Mouse (Mus musculus) kidney, adult 10 weeks (tissue): ENCODE data around the gene Tet3. TPM values are rescaled to one million over a fixed set of nuclear protein-coding genes. Genes with fewer than 3 reads are reported as not detected.

Experiments used
- polyA plus RNA-seq: library from polyadenylated mRNA; stranded (reverse); fragments of 350-450 nt; fragmentation: Illumina TruSeq; extraction: RNeasy Lipid Tissue Mini Kit (QIAGEN cat#74804); gene quantifications from one replicate; pipeline ENCODE4 v1.2.3, GENCODE M21; 2014; ENCODE audit warnings: low read depth, low replicate concordance

Tet3 gene
- polyA plus RNA-seq = 5.5 TPM

GRCm38 (mm10) chr6:83459034-83459644 lies at the start of gene Tet3:
TSS of gene Tet3 (minus strand) at chr6:83459084.

GRCm38 (mm10) chr6:83506258-83507167 lies 47.6 kb upstream of the Tet3 start, which contains the start of gene Dguok:
TSS of gene Dguok (minus strand) at chr6:83506969.

DNA sequence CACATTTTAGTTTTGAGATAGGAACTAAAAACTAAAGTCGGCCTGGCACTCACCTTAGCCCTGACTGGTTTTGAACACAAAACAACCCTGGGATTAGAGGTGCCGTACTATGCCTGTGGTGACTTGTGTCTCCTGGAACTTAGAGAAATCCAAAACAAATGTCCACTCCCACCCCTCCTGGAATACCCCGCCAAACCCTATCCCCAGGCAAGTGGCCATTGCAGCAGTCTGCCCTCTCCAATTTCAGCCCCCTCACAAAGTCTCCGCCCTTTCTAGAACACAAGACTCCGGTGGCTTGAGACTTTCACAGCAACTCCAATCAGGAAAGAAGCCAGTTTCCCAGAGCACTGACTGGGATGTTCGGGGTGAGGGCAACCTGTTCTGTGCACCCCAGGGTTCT lies 110.0 kb downstream of the Tet3 start, which contains the start of gene Bola3:
Gene Bola3 (plus strand): TSS at position 275 of the 400 bp plus-strand sequence.

DNA sequence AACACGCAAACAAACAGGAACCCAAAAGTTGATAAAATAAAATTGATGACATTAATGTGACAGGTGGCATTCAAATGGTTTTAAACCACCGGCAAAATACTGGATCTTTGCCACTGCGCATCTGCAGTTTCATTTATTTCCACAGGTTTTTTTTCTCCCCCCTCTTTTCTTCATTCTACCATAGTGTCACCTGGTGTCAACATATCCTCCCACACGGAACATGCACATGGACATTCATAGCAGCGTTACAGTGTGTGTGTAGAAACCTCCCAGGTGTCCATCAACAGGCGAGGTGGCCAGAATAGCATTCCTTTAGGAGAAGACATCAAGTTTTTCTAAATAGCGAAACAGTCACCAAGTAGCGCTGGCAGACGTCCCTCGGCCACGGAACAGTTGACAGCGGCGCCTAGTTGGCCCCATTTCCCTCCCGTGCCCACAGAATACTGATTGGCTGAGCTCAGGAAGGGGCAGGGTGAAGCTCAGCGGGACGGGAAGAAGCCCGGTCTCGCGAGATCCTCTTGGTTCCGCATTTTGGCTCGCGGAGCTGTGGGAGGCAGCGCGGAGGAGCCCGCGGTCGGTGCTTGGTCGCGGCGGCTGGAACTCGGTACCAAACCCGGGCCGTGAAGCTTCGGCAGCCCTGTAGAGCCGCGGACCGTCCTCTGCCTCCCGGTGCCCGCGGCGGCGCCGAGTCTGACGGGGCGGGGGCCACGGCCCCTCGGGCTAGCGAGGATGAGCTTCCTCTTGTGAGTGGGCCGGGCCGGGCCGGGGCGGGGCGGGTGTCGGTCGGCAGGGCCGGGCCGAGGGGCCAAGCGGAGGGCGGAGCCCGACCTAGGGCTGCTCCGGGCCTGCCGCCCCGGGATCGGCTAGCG lies 133.1 kb downstream of the Tet3 start, which contains the start of the genes Mthfd2 and Mob1a:
Gene Mthfd2 (minus strand): TSS at position 384 of the 869 bp plus-strand sequence.
Gene Mob1a (plus strand): TSS at position 492 of the 869 bp plus-strand sequence.

Other genes starting within 250 kb of the Tet3 start
- 0.65 TPM for gene Slc4a5, start 239.3 kb downstream of the Tet3 start, polyA plus RNA-seq
- gene Mthfd2, start 133.2 kb downstream of the Tet3 start, polyA plus RNA-seq = 3.4 TPM
- gene Mob1a, start 133.1 kb downstream of the Tet3 start, polyA plus RNA-seq = 94.8 TPM
- 118 TPM for gene Bola3, start 109.9 kb downstream of the Tet3 start, polyA plus RNA-seq
- gene Dguok, start 47.9 kb upstream of the Tet3 start, polyA plus RNA-seq = 18.8 TPM
- gene Actg2, start 77.2 kb upstream of the Tet3 start, polyA plus RNA-seq = 0.81 TPM
- 58.8 TPM for gene Stambp, start 113.6 kb upstream of the Tet3 start, polyA plus RNA-seq
- not detected for gene Clec4f, start 197.1 kb upstream of the Tet3 start, polyA plus RNA-seq
- not detected for gene Cd207, start 218.8 kb upstream of the Tet3 start, polyA plus RNA-seq